In genomic region chr6:135390398-135390797, GRCm38 (mm10) we compare ENCODE assay signal across 12 mouse cellular contexts.
"Had no signal": no experiment of that assay in that cellular context is flagged by ENCODE, and none has a peak within 500 bp of the region (broad histone marks: within the 10 kb centered on the region; RNA-seq: fewer than 3 reads in every experiment).

No protein-coding gene starts in this region.

- H3K4me1 ChIP-seq: neural tube, embryonic 12.5 days had no signal

- H3K27ac ChIP-seq: limb, embryonic 10.5 days; lung, embryonic 15.5 days; macrophage; midbrain, embryonic 15.5 days; neural tube, embryonic 12.5 days had no signal

- H3K4me2 ChIP-seq: lung, embryonic 15.5 days; midbrain, embryonic 11.5 days; midbrain, embryonic 15.5 days; neural tube, embryonic 12.5 days had no signal

- DNase-seq: kidney, adult 11 months; kidney, postnatal 14 days; lung, postnatal 14 days; right cerebral cortex, postnatal 4 days; spleen, adult 18-20 months; thymus, postnatal 4 days had no signal

- H3K4me3 ChIP-seq: limb, embryonic 10.5 days; lung, embryonic 15.5 days; midbrain, embryonic 15.5 days; neural tube, embryonic 12.5 days had no signal

- H3K9me3 ChIP-seq: limb, embryonic 10.5 days; lung, embryonic 15.5 days; midbrain, embryonic 15.5 days; neural tube, embryonic 12.5 days had no signal

- ATAC-seq: midbrain, embryonic 15.5 days had no signal

- H3K27me3 ChIP-seq: lung, embryonic 15.5 days; midbrain, embryonic 15.5 days; neural tube, embryonic 12.5 days had no signal

- H3K9ac ChIP-seq: lung, embryonic 15.5 days; midbrain, embryonic 15.5 days; neural tube, embryonic 12.5 days had no signal

- H3K36me3 ChIP-seq: limb, embryonic 10.5 days; lung, embryonic 15.5 days; midbrain, embryonic 15.5 days; neural tube, embryonic 12.5 days had no signal
